Mouse (Mus musculus) left cerebral cortex, adult 8-10 months (tissue): ENCODE data around the gene Ank3. TPM values are rescaled to one million over a fixed set of nuclear protein-coding genes. Genes with fewer than 3 reads are reported as not detected.

Experiments
- DNase-seq, 2 experiments: peaks; one replicate each; pipeline ENCODE4 v3.0.0; 2022; ENCODE audit warnings: low spot score in 2 of 2
- total RNA-seq, 4 experiments: library from RNA; stranded (reverse); gene quantifications; 2 replicates each; pipeline ENCODE4 v1.2.4; 2022

Ank3 gene
- total RNA-seq, 4 experiments from 2014 or later, result 419 to 552 (median 475) TPM

DNA sequence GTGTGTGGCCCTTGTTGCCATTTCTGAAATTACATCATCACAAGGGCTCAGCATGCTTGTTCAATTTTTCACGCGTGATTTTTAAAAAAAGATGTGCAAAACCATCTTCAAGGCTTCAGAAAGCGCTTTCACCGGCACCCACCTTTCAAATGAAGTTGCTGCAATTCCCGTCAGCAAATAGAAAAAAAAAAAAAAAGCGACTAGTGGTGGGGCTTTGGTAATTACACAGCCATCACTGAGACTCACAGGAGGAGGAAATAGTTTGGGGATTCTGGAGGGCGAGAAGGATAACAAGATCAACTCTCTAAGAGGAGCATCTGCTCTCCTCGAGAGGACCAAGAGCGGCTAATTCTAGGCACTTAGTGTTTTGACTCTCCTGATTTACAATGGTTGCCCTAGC, 173.4 kb downstream of the Ank3 start:
- no peak for DNase-seq

DNA sequence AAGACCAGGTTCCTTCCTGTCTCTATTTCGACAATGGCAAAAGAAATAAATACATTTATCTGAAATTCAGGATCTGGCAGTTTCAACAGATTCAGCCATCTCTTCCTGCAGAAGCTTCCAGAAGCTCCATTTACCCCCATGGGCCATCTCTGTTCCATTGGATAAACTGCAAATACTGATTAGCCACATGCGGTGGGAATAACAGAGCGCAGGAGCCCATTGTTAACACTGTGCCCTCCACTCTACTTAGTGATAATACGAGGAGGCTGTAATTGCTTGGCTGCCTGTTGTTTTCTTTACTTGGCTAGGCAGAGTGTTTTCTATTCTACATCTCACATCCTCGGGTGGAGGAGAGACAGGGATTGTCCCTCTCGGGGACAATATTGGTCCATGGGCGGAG, 174.5 kb downstream of the Ank3 start:
- no peak for DNase-seq

DNA sequence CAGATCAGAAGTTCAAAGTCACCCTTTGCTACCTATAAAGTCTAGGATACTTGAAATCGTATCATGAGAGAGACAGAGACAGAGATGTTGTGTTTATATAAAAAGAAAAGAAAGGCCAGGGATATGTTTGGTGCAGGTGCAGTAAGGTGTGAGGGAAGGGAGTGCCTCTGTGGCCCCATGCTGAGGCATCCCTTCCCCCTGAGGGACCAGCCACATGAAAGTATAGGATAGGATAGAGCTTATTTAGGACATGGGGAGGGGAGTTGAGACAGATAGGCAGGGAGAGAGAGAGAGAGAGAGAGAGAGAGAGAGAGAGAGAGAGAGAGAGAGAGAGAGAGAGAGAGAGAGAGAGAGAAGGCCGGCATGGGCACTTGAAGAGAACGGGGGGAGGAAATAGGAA, 175.2 kb downstream of the Ank3 start:
- no peak for DNase-seq

DNA sequence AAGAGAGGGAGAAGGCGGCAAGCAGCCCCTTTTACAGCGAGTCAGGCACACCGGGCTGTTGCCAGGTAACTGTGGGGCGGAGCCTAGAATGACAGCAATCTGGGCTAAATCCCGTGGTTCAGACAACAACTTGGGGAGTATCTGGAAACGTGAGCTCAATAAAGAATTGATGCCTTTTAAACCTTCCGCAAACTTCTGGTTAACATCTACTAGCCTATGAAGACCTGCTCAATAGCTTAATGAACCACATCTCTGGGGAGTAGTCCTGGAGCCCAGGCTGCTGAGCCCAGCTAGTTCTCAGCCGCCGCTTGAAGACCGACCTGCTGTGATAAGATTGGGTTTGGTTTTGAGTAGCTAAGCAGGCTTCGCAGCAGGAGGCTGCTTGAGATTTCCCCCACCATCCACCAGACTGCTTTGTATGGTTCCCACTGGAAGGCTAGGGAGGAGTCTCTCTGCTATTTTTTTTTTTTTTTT, 175.7 kb downstream of the Ank3 start:
- no peak for DNase-seq

DNA sequence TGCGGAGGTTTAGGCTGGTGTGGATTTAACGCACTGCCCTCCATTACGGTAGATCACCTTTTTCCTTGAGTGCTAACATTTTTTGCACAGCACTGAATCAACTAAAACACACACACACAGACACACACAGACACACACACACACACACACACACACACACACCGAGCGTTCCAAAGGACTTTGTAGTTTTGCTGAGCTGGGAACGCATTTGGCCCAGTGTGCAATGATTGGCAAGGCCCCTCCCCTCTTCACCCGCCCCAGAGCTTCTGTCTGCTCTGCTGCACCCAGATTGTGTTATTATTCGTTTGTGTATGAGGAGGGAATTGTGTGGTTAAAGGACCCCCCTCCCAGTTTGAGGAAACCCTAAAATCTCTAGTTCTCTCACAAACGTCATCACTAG, 176.3 kb downstream of the Ank3 start:
- DNase-seq, result no peak

DNA sequence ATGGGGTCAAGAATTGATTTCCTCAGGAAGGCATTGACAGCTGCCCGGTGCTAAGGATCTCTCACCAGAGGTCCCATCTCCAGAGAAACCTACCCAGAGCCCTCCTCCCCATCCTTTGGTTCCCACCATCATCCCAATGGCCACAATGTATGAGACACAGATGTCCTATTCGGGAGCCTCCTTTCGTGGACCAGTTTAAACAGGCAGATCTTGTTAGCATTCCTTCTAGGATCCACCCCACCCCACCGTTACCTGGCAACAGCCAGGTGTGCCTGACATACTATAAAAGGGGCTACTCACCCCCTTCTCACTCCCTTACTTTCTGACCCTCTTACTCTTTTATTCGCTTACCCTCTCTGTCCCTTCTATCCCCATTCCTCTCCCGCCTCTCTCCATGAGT, 176.9 kb downstream of the Ank3 start:
- DNase-seq, result no peak

DNA sequence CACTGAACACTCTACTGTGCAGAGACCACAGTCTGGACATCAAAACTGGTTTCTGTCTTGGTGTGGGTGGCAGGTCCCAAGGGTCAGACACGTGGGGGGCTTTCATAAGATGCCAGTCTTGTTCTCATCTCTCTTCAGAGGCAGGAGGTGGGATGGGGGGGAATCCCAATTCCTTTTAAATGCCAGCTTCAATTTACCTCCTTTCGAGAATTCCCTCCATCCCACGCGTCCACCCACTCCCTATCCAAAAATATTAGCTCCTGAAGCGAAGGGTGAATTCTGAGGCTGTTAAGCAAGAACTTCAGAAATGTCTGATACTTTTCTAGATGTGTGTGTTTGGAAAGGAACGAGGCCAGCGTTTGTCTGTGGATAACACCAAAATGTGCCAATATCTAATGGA, 177.7 kb downstream of the Ank3 start:
- peak in 1 of 2 experiments; percentile 50 for DNase-seq

DNA sequence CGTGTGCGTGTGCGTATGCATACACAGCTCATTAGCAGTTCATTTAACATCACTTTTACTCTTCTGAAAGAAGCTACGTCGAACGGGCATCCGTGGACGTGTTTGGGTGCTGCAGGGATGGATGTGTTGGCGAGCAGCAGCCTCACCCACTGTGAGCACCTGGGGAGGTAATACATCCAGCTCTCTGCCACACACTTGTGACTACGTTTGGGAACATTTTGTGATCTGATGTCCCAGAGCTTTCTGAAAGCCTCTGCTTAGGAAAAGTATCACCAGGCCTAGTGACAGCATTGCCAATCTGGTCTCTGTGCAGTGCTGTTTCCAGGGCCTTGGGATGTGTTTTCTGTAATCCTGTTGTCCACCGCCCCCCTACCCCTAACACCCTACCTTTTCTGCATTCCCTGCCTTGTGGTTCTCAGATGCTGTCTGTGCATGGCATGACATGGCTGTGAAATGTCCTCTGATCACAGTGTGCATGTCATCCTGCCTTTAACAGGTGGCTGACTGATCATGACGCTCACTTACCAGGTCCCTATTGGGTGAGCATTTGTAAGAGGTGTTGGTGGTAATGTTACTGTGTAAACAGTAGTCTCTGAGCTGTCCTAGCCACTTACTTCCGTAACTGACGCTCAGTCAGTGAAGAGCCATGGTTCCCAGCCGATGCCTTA, 178.6 kb downstream of the Ank3 start:
- no peak for DNase-seq

DNA sequence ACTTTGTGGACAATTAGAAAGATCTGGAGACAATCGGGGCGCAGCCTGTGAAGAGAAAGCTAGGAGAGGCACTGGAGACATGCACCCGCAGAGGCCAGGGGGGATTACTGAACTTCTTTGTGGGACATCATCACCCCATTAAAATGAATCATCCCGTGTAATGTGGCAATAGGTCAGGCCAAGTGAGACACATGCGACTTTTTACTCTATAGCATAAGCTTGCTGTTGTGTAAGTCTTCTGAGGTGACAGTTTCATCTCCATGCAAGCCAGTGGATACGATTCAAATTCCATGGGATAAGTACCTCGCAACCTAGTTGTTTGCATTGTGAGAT, 179.1 kb downstream of the Ank3 start:
- no peak for DNase-seq

DNA sequence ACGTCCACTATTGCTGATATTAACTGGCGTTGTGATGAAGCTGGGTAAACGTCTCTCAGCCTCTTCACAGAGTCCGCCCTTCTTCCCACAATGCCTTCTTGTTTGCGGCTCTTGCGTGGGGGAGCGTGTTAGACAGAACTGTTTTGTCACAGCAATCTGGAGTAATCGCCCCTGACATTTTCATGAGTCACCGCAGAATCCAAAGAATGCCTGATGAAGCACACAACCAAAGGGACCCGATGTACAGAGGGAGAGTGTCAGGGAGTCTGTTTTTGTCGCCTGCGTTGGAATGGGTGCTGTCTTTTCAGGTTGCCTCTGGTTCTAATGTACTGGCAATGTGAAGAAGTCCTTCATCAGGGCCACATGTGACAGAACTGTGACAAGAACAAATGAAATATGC, 181.0 kb downstream of the Ank3 start:
- peak in 1 of 2 experiments; percentile 78 for DNase-seq

DNA sequence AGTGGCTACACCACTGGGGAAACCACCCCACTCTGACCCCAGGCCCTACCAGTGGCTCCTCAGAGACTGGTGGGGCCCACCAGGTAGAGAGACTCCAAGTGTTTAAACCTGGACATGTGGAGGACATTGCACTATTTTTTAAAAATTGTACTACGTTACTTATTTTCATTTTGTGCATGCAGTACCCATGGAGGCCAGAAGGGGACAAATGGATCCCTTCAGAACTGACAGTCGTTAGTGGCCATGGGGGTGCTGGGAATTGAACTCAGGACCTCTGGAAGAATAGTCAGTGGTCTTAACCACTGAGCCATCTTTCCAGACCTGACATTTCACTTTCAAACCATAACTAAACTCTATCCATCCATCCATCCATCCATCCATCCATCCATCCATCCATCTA, 183.0 kb downstream of the Ank3 start:
- no peak for DNase-seq

DNA sequence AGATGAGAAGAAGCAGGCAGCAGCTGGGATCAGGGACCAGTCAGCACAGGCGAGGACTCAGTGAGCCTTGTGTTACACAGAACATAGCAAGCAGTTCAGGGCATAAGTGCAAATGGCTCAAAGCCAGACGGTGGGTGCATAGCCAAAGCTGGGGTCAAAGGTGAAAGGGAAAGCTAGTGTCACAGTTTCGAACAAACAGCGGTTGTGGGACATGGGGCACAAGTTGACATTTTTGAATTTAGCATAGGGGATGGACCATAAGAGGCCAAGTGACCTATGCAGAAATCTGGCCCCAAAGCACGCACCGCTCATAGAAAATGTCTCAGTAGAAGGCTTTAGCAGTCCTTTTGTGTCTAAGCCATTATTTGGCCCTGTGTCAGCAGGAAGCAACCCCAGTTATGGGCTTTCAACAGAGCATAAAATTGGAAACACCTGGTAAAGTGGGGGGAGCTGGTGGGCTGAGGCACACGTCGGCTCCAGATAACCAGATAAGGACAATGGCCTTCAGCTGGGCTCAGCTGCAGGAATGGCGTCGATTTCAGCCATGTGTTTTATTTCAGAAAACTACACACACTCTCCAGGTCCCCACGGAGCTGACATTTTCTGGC, 185.4 kb downstream of the Ank3 start:
- DNase-seq, result no peak

DNA sequence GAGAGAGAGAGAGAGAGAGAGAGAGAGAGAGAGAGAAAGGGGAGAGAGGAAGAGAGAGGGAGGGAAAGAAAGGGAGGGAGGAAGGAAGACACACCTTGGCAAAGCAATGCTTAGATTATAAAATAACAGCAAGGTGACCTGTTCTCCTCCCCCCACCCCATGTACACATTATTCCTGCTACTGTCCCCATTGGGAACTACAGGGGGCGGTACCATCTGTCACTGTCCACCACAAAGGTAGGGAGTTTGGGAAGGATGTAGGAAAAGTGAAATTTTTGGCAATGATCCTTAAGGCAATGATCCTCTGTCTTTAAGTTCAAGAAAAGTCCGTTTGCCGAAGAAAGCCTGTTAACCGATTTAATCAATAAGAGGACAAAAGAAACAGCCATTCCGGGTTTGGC, 186.0 kb downstream of the Ank3 start:
- no peak for DNase-seq

DNA sequence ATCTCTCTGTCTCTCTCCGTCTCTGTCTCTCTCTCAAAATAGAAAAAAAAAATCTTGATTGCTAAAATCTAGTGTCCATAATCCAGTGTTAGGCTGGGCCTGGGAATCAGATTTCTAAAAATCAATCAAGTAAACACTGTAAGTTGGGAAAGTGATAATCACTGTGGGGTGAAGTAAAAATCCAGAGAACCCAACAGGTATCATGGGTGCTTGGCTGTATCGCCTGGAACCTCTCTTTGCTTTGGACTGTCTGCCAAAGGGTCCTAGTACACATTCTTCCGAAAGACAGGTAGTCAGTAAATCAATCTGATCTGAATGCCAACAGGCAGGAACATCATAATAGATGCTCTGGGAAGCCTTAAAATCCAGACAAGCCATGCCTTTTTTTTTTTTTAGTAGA, 186.7 kb downstream of the Ank3 start:
- DNase-seq, result no peak

DNA sequence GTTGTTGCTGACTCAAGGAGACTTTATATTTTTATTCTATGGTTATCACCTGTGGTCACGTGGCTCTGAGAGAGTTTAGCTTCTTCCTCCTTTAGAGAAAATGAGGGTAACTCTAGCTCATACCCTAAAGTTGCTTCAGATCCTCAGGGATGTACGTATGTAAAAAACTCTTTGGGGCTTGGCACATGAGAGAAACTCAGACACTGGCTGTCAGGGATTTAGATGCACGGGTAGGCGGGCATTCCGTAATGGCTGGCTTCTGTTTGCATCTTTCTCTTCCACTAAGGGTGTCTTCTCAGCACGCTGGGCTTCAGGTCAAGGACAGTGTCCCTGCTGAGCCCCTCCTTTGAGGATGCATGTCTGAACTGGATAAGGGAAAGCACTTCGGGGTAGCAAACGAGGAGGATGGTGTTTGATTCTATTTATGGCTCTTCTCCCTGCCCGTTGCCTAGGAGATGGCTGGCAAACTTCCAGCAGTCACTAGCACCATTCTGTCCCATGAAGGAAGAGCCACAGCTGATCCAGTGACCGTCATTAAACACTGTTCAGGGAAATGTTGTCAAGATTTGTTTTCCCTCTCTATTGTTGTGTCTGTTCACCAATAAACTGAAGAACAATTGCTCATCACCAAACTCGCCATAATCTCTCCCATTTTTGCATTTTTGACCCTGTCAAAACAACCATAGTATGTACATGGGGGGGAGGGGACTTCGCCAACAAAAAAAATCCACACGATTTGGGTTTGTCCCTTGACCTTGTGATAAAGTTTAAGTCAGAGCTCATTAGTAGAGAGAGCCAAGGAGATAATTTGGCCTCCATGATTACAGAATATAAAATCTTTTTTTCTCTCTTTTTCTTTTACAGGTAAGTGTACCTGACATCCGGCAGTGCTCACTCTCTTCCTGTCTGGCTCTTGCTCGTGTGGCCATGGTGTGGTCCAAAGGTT, 195.9 kb downstream of the Ank3 start:
- DNase-seq, result peak in 1 of 2 experiments; percentile 69

DNA sequence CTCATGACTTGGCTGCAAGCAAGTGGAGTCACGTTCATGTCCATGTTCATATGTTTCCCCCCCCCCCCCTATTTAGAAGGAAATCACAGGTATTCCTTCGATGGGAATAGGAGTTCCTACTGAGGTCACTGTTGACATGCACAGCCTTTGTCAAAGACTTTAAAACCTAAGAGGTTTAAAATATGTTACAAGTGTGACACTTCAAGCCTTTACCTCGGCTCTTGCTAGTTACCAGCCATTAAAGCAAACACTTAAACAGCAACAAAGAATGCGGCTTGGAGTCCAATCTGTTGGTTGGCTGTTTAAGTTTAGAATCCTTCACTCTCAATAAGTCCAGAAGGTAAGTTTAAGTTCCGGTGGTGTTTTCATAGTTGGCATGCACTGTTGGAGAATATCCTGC, 196.9 kb downstream of the Ank3 start:
- DNase-seq, result no peak

DNA sequence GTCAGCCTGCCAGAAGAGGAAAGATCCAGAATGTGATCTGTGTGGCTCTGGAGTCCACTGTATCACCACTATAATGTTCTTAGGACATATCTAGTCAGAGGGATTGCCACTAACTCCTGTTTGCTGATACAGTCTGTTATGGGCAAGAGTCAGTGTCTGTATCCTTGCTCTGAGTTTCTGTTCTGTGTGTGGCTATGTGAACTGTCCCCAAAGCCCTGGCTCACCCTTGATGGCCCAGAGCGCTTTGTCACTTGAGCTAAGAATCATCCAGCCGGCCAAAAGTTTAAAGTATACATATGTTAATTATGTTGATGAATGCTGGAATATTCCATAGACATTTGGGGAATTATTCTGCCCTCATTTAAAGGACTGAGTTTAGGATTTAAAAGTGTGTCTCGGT, 202.9 kb downstream of the Ank3 start:
- no peak for DNase-seq

DNA sequence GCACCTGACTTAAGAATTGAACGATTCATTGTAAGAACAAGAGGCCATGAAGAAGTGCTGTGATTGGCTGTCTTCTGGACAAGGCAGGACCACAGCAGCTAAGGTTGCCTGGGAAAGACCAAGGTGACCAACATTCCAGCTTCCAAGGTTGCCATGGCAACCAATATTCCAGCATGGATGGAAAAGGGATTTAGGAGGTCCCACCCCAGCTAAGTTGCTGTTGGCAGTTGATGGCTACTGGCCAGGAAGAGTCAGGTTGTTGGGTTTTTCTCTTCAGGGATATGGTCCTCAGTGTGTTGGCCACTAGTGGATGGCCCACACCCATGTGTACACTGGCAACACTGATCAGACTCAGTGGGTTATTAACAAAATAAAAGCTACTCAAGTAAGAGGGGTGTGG, 204.1 kb downstream of the Ank3 start:
- DNase-seq, result no peak

DNA sequence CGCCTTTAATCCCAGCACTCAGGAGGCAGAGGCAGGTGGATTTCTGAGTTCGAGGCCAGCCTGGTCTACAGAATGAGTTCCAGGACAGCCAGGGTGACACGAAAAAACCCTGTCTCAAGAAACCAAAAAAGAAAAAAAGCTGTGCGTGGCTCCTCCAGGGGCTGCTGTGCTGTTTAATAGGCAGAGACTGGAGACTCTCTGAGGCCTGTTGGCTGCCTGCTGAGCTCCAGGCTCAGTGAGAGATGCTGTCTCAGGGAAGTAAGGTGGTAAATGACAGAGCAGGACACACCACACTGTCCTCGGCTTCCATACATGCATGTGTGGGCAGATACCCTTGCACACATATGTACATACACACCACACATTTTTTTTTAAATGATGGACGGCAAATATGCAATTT, 206.0 kb downstream of the Ank3 start:
- no peak for DNase-seq

DNA sequence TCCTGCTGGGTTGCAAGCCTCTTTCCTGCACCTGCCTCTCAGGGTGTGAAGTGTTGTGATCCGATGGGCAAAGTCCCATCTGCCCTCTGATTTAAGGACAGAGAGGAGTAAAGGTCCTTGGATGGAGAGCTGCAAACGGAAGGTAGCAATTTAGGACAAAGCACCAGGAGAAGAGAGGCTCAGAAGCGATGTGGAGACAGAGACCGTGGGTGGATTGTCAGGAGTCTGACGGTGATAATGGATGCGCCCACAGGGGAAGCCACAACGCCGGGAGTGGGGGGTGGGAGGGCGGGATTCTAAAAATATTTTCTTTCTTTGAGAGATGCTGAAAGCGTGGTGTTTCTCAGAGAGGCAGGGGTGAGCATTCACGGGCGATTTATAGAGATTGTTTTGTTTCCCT, 206.6 kb downstream of the Ank3 start:
- peak in 1 of 2 experiments; percentile 36 for DNase-seq

DNA sequence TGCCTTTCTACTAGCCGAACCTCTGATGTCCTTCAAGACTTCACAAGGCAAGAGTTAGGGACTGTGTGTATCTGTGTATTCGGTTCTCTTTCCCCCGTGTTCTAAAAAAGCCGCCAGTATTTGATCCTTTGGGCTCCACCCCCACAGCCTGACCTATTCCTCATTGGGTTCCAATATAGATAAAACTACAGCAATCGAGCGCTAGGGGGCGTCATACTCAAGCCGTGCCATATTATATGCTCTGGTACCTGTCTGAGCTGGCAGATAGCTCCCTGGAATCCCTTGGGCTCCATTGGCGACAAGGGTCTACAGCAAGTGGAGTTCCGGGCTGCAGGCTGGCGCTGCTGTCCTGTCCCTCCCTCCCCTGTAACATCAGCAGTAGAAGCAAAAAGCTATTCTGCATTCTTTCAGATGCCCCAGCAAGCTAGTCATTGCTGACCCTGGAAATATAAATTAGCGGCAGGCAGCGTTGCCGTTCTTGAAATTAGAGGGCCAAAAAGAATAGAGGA, 209.1 kb downstream of the Ank3 start:
- DNase-seq, result no peak

DNA sequence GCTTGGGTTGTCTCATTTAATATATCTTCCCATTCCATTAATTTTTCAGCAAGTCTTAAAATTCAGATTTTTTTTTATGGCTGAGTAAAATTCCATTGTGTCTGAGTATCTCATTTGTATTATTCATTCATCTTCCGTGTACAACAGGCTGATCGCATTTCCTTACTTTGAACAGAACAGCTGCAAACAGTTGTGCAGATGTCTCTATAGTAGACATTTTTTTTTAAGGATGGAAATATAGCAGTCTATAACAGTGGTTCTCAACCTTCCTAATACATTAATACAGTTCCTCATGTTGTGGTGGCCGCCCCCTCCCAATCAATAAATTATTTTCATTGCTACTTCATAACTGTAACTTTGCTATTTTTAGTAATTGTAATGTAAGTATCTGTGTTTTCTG, 212.7 kb downstream of the Ank3 start:
- DNase-seq, result no peak
